Mouse (Mus musculus) lung, postnatal 14 days (tissue): Measurements from ENCODE around the gene Rnf24.
"Not testable (repeated sequence)": the region's sequence is repeated elsewhere in the genome, so short reads cannot be mapped to it uniquely, and the experiment has no call there.

ENCODE experiments used
- DNase-seq: peaks from one replicate; pipeline ENCODE4 v3.0.0; 2021

Gene Rnf24

DNA sequence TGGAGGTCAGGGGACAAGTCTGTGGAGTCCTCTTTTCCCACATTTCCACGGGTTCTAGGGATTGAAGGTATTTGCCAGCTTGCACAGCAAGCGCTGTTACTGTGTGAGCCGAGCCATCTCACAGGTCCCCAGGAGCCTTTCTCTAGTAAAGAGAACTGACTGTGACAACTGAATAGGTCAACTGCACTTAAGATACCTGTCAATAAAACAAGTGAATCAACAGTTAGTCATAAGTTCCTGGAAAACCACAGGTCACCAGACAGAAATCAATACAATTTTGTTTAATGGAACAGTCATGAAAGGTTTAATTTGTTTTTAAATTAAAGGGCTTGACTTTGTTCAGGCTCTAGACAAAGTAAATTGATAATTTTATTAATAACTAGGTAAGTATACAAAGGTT is 22.1 kb downstream of the Rnf24 start:
- DNase-seq = no peak

DNA sequence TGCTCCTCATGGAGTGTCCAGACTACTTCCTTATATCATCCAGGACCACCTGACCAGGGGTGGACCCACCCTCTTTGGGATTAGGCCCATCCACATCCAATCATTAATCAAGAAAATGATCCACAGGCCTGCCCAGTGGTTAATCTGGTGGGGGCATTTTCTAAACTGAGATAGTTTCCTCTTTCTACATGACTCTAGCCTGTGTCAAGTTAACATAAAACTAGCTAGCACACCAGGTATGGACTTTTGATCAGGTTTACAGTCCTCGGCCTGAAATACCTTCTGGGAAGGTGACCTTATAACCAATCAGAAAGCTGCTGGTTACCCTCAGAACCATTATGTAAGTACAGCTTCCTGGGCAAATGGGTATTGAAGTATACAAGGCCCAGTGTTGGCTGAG is 23.7 kb downstream of the Rnf24 start:
- no peak for DNase-seq

- DNase-seq = no peak
Measured at GRCm38 (mm10) chr2:131326044-131326443, 26.6 kb downstream of the Rnf24 start.

DNA sequence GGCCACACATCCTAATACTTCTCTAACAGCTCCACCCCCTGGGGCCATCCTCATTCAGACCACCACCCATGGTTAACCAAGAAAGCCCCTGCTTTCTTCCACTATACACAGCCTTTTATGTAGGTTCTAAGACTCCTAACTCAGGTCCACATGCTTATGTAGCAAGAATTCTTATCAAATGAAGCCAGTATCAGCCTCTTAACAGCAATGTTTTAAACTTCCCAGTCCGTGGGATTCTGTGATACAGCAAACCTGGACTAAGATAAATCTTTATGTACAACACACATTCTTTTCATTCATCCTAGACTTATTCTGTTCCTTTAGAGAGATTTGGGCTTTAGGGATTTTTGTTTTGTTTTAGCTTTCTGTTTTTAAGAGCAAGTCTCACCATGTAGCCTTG is 29.0 kb downstream of the Rnf24 start:
- no peak for DNase-seq

DNA sequence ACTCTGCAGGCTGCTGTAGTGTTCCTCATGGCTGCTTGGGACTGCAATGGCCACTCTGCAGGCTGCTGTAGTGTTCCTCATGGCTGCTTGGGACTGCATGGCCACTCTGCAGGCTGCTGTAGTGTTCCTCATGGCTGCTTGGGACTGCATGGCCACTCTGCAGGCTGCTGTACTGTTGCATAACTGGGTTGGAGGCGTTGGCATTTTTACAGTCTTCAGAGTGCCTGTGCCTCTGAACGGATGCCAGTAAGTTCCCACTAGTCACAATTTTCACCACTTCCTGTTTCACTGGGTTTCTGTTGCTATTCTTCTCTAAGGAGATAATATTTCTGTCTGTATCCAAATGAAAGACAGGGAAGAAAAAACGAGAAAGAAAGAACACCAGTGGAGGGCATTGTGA is 31.5 kb downstream of the Rnf24 start:
- DNase-seq = peak; percentile 67

DNA sequence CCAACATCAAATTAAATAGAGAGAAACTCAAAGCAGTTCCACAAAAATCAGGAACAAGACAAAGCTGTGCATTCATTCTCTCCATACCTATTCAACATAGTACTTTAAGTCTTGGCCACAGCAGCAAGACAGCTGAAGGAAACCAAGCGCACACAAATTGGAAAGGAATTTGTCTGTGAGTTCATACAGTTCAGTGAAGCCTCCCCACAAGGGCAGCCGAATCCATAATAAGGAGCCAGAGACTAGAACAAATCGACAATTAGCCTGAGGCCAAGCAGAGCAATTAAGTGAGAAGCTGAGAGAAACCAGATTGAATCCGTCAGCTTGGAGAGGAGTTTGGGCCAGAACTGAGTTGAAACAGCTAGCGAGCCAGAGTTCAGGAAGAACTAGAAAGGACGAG is 33.3 kb downstream of the Rnf24 start:
- no peak for DNase-seq

- DNase-seq = no peak
Measured at GRCm38 (mm10) chr2:131316167-131316566, 36.5 kb downstream of the Rnf24 start.

DNA sequence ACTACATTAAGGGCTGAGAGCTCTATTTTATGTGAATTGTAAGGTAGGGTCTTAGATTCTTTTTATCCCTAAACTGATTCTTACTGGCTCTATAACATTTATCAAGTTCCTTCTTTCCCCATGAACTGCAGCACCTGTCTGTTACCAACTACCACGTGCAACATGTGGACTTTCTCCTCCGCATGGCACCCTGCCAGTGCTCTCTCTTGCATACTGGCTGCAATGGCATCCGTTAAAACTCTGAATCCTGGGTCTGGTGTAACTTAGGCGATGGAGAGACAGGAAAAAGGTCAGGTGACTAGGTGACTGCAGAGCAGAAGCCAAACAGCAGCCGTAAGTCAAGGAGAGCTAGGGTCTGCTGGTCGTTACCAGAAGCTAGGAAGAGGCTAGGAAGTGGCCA is 43.4 kb downstream of the Rnf24 start:
- no peak for DNase-seq

DNA sequence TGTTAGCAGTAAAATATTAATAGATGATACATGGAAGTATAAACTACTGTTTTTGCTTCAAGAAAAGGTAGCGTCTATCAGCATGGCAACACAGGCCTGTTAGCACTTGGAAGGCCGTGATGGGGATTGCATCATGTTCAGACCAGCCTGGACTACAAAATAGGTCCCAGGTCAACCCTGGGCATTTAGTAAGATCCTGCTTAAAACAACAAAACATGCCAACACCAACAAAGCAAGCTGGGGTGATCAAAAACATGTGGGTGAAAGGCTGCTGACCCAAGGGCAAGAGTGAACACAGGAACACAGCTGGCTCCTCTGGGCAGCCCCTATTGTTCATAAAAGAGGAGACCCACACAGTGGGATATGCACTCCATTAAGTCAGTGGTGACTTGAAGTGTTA is 44.9 kb downstream of the Rnf24 start:
- DNase-seq = no peak

DNA sequence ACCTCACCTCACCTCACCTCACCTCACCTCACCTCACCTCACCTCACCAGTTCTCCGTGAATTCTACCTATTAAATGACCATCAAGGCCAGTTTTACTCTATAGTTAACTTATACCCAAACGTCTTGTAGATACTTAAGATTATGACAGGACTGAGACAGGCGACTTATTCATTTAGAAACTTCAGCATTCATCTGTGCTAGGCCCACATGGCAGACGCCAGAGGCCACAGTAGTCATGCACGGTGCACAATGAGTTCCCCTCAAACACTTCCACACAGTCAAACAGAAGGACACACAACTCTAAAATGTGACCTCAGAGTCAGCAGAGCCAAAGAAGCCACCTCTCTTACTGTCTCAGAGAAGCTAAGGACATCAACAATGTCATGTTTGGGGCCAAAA is 45.3 kb downstream of the Rnf24 start:
- DNase-seq = no peak

GRCm38 (mm10) chr2:131305226-131305625 is 47.5 kb downstream of the Rnf24 start:
- DNase-seq = not testable (repeated sequence)

GRCm38 (mm10) chr2:131304497-131304896 is 48.2 kb downstream of the Rnf24 start:
- no peak for DNase-seq

DNA sequence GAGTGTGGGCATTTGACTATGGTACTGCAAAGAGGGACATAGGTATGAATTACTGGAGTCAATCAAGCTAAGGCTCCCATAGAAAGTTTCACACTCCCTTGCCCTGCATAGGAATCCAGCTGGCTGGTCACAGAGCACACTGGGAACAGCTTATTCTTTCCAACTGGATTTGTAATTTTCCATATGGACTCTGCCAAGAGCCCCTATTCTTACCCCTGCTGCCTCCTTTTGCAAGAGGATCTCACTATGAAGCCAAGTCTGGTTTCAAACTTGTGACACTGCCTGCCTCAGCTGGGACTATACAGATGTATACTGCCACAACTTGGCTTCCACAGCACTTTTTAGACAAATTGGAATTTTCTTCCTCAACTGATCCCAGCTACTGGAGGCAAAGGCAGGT is 51.1 kb downstream of the Rnf24 start:
- DNase-seq = peak; percentile 10

- DNase-seq = no peak
Measured at GRCm38 (mm10) chr2:131300485-131300884, 52.2 kb downstream of the Rnf24 start.

DNA sequence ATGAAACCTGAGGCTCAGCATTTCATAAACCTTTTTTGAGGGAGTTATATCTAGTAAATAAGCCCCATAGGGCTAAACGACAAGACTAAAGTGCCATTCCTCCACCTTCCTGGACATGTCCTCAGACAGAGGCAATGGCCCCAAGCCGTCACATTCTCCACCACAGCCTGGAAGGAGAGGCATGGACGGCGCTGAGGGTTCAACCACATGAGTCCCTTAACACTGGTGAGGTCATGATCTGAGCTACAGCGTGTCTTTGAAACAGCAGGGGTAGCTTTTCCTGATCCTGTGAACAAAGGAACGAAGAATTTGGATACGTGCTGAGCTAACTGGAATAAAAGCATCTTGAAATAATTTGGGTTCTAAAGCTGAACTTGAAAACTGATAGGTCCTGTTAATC is 54.0 kb downstream of the Rnf24 start:
- DNase-seq = not testable (repeated sequence)

DNA sequence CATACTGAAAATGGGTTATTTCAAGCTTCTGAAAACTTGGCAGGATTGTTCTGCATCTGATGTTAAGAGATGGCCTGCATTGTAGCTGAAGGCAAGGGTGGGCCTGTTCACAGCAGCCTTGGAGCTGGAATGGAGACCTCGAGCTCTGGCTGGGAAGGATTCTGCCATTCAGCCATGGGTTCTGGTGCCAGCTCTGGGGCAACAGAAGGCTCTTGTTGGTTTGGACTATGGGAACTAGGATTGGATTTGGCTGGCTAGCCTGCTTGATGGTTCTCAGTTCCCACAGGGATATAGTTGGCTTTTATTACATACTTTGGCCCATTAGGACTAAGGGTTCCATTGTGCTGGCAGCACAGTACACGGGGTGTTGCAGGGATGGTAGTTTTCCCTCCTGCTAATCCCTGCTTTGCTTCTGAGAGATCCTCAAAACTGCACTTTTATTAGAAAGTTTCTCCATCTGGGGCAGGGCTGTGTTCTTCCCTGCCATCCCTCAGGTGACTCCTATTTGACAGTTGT is 55.9 kb downstream of the Rnf24 start:
- DNase-seq = no peak

DNA sequence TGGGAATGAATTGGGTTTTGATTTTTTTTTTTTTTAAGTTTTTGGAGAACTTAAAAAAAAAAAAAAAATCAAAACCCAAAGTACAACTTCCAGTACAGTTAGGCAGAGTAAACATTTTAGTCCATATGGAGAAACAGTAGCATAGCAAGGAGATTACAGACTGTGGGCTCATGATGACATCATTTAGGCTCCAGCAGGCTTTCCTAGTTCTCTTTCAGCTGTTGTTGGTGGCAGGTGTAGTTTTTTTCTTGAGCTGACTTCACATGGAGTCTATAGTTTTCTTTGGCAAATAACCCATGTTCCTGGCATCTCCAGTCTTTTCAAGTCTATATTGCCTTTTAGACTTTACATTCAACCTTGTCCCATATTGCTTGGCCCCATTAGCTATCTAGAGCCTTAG is 62.0 kb downstream of the Rnf24 start:
- DNase-seq = no peak

GRCm38 (mm10) chr2:131286276-131286675 is 66.4 kb downstream of the Rnf24 start:
- DNase-seq = no peak

DNA sequence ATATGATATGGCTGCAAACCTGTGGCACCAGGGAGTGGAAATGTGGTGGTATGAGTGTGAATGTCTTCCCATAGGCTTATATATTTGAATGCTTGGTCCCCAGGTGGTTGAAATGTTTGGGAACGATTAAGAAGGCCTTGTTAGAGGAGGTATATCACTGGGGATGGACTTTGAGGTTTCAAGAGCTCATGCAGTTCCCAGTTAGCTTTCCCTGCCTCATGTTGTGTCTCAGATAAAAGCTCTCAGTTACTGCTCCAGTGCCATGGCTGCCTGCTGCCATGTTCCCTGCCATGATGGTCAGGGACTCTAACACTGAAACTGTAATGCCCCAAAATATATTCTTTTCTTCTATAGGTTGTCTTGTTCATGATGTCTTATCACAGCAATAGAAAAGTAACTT is 71.1 kb downstream of the Rnf24 start:
- no peak for DNase-seq

DNA sequence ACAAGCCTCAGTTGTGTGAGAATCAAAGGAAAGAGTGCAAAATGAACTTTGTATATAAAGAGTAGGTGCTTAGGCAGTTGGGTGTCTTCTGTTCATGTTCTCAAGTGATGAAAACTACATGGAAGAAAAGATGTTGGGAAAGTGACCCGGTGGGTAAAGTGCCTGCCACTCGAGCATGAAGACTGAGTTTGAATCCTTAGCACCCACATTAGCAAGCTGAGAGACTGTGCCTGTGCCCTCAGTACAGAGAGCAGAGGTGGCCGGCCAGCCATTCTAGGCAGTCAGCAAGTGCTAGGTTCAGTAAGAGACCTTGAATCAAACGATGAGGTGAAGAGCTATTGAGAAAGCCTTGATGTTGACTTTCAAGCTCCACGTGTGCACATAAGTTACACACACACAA is 76.0 kb downstream of the Rnf24 start:
- DNase-seq = no peak

DNA sequence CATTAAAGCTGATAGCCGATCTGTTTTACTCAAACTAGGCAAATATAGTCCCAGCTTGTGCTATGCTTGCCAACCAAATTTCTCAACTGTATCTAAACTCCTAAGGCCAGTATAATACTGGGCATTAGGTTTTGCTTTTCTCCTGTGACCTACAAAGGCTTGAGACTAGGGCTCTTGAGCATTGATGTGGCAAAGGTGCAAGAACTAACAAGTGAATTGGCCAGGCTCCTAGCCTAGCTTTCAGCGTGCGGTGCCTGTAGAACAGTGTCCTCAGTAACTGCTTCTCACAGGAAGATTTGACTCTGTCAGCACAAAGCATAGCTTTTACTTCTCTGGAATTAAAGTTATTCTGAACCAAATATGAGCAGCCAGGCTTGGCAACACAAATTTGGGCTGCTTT is 77.2 kb downstream of the Rnf24 start:
- DNase-seq = no peak

DNA sequence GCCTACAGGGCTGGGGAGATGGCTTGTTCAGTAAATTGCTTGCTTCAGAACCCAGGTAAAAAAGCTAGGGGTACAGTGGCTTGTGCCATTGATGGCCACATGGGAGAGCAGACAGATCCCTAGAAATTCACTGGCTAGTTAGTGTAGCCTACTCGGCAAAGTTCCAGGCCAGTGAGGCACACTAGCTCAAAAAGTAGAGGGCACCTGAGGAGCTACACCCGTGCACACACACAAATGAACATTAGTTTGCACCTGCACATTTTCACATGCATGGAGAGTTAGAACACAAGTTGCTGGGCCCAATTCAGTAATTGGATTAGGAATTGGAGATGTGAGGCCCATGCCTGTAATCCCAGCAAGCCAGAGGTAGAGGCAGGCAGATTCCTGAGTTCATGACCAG is 87.6 kb downstream of the Rnf24 start:
- no peak for DNase-seq

- no peak for DNase-seq
Measured at GRCm38 (mm10) chr2:131264027-131264426, 88.7 kb downstream of the Rnf24 start.

- no peak for DNase-seq
Measured at GRCm38 (mm10) chr2:131262680-131263670, 89.7 kb downstream of the Rnf24 start.

GRCm38 (mm10) chr2:131262213-131262672 is 90.4 kb downstream of the Rnf24 start, which contains the start of gene Pank2:
TSS of gene Pank2 (plus strand) at chr2:131262495.
- peak; percentile 97 for DNase-seq
